Mouse (Mus musculus) testis, postnatal 10 days (tissue): ENCODE data around the gene Ppp1r13b.
A peak's percentile ranks its signal among the peaks of the same experiment; 100 is the strongest.

Source experiments
- DNase-seq: peaks from one replicate; pipeline ENCODE4 v3.0.0; 2021; ENCODE audit warnings: low spot score

Gene Ppp1r13b

DNA sequence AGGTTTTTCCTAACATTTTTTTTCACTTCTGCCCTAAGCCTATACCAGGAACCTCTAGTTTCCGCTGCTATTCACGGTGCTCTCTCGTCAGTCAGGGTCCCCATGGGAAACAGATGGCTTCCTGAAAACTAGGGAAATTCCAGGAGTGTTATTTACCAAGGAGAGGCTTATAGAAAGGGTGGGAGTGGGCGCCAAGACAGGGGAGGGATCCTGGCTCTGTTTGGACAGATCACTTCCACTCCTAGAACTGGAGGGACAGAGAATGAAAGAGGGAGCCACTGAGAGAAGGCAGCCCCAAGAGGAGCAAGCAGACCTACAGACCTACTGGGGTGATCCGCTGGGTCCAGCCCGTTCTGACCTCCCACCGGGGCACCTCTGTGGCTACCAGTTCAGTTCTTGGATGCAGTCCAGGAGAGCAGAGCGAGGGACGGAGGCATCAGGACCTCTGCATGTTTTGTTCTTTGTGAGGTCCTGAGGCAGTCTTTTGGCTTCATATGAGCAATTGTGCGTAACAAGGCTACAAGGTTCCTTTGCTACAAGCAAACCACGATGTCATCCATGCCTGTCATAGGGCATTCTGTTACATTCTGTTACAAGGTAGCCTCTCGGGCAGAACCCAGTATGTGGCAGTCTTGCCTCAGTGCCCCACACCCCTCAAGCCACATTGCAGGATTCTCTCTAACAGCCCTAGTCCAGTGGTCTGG lies 8.8 kb upstream of the Ppp1r13b start:
- DNase-seq, result no peak

DNA sequence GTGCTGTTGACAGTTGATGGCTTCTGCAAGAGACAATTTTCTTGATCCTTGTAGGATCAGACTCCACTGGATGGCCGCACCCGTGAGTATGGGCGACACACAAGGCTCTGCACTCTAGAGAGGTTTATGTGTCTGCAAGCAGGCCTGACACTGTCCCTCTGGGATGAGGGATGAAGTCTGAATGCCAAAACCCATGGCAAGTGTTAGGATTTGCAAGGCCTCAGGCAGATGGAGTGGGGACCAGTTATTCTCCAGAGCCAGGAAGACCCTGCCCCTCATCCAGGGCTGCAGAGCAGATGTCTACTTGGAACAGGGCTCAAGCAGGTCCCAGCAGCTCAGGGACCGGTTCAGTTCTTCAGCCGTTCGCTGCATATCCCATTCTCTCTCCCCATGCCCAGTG lies 7.9 kb upstream of the Ppp1r13b start:
- DNase-seq, result no peak

DNA sequence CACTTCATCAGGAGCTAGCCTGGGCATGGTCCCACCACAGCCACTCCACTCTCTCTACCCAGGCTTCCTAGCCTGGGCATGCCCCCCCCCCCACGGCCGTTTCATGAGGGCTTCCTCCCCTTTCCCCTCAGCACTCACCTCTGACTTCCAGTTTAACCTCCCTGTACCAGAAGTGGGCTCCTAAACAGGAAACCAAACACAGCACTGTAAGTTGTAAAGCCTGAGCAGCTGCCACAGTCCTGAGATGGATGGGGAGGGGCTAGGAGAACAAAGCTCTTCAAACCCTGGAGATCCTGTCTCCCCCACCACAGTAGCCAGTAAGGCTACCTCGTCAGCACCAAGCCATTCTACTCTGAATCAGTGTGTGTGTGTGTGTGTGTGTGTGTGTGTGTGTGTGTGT lies 6.1 kb upstream of the Ppp1r13b start:
- no peak for DNase-seq

DNA sequence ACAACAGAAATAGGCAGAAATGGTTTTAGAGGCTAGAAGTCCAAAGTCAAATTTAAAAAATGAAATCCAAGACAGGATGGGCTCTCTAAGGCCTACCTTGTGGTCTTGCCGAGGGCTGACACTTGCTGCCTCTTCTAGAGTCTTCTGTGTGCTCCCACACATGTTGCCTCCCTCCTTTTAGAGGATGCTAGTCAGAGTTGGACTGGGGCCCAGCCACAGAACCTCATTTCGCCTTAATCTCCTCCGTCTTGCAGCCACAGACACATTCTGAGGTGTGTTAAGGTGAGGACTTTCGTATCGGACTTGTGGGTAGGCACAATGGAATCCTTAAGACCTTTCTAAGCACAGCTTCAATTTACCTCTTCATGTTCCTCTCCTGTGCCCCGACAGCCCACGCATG lies 4.9 kb upstream of the Ppp1r13b start:
- DNase-seq, result no peak

DNA sequence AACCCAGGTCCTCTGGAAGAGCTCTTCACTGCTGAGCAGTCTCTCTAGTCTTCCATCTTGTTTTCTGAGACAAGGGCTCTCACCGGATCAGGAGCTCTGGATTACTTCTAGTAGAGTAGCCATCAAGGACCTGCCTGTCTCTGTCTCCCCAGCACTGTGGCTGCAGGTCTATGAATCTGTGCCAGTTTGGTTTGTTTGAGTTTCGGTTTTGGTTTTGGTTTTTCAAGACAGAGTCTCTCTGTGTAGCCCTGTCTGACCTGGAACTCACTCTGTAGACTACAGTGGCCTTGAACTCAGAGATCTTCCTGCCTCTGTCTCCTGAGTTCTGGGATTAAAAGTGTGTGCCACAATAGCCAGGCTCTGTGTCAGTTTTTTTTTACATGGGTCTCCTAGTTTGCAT lies 3.9 kb upstream of the Ppp1r13b start:
- no peak for DNase-seq

DNA sequence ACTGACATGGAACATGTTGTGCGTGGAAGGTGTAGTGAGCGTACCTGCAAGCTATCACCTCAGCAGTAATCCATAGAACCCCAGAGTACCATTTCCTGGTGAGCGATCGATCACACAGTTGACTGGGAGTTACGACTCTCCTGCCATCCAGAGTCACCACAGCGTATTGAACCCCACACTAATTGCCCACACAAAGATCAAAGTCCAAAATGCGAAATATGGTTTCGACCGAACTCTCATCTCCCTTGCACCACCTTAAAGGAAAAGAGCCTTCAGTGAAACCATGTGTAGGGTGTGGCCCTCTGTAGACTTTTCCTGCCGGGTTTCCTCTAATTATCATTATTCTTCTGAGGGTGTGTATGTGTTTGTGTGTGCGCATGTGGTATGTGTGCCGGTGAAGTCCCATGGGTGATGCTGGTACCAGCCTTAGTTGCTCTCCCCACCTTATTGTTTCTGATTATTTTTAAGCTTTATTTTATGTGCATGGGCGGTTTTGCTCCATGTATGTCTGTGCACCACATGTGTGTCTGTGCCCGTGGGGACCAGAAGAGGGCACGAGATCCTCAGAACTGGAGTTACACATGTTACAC lies 3.4 kb upstream of the Ppp1r13b start:
- DNase-seq, result no peak

DNA sequence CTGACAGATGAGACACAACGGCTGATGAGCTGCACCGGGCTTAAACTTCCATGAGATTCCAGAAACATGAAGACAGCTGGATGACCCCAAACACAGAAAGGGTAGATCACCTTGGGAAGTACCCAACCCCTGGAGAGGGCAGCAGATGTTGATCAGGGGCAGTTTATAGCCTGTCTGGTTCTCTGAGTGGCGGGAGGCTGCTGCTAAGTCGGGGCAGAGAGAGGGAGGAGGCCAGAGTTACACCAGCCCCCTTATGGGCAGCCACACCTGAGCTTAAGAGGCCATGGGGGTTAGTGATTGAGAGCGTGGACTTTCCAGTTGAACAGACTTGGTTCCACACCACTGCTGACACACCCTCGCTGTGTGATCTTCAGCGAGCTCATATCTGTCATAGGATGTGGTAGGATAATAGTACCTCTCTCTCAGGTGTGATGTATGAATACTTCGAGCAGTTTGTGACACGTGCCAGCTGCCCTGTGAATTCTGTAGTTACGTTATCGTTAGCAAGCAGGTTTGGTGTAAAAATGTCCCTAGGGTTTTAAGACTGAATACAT lies 1.2 kb upstream of the Ppp1r13b start:
- DNase-seq, result no peak

DNA sequence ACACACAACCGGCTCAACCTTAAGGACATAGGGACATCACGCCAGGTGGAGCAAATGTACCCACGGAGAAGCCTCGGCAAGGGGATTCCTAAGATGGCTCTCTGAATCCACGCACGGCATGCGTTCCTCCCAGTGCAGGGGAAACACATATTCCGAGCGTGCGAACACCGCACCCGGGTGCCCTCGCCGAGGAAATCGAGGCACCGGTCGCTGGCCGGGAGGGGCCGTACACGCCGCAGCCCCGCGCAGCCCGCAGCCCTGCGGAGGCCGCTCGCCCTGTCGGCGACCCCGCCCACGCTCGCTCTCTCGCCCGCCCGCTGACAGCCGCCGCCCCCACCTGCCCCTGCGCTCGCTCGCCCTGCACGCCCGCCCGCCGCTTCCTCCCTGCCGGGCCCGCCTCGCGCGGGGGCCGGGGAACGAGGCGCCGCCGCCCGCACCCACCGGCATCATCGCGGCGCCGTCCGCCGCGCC lies 454 bp downstream of the Ppp1r13b start:
- peak; percentile 82 for DNase-seq

DNA sequence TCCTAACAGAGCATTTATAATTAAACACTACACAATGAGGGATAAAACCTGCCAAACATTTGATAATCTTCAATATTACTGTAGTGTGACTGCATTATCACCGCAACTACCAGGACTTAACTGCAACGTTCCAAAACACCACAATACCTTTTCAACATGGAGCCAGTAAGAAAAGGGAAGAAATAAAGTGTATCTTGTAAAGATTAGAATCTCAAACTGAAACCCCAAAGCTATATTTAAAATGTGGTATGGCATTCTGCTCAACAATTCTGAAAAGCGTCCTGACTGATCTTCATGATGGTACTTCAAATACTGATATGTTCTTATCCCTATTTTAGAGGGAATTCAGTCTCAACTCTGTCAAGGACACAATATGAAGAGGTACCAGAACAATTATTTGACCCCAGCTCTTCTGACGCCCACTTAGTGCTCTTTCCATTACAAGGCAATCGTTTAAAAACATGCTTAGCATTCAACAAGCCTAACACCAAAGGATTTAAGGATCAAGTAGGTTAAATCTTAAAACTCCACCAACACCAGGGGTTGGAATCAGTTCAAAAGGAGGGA lies 1.5 kb downstream of the Ppp1r13b start:
- DNase-seq, result no peak

DNA sequence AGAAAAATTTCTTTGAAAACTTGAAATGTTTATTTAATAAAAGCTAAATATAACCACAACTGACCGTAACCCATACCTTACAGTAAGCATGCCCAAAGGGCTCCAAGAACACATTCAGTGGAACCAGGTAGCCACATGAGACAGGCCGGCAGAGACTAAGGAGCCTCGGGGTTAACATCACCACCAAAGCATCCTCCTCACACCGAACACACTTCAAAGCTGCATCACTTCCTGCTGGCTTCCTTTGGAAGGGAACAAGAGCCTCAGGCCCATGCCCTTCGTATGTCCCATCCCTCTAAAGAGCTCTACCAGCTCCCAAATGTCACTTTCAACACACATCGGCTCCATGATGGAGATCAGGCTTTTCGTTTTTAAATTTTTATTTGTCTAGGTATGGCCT lies 5.4 kb downstream of the Ppp1r13b start:
- DNase-seq, result no peak

DNA sequence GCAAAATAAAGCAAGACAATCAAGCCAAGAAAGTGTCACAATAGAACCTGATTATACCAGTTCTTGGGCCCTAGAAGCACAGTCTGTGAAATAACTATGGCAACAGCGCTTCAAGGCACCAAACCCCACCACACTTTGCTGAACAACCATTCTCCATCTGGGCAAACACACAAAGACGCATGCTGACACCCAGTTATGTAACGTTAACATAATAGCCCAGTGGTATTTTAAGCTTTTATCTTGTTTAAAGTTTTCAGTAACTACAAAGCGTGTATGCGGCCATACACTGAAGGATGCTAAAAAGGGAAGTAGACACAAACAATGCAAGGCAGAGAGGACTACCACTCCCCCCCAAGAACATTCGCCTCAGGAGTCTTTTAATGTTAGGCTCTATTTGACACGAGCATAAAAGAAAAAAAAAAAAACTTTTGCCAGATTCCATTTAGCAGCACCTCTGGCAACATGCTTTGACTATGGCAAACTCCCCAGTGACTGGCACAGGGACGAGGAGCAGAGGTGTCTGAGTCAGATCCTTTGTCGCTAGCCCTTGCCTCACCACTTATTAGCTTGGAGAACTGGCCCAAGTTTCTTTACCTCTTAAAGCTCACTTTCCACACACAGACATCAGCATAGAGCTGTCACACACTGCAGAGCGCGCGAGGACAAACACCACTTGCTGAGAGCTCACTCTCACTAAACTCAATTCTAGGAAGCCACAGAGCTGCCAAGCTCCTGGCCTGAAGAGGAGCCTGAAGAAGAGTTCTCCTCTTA lies 6.6 kb downstream of the Ppp1r13b start:
- no peak for DNase-seq

DNA sequence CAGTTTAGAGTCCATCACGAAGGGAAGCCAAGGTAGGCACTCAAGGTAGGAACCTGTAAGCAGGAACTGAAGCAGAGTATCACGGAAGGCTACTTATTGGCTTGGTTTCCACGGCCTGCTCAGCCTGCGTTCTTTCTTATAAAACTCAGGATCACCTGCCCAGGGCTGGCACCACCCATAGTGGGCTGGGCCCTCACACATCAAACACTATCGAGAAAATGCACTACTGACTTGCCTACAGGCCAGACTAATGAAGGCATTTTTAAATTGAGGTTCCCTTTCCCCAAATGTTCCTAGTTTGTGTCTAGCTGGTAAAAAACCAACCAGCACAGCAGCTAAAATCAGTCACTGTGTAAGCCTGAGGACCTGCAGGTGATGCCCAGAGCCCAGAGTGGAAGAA lies 8.3 kb downstream of the Ppp1r13b start:
- no peak for DNase-seq

DNA sequence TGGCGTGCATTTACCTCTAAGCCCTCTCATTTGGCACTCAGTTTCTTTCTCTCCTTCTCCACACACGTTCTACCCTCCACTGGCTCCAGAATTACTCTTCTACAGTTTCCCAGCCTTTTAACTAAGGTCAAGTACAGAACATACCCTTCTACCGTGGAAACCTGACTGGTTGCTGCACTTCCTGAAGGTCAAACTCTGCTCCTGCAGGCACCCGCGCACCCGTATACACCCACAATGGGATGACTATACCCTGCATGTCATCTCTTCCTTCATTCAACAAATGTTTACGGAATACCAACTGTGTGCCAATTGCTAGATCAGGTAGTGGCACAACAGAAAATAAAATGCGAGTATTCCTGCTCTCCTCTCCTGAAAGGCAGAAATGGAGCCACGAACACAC lies 9.2 kb downstream of the Ppp1r13b start:
- DNase-seq, result no peak

DNA sequence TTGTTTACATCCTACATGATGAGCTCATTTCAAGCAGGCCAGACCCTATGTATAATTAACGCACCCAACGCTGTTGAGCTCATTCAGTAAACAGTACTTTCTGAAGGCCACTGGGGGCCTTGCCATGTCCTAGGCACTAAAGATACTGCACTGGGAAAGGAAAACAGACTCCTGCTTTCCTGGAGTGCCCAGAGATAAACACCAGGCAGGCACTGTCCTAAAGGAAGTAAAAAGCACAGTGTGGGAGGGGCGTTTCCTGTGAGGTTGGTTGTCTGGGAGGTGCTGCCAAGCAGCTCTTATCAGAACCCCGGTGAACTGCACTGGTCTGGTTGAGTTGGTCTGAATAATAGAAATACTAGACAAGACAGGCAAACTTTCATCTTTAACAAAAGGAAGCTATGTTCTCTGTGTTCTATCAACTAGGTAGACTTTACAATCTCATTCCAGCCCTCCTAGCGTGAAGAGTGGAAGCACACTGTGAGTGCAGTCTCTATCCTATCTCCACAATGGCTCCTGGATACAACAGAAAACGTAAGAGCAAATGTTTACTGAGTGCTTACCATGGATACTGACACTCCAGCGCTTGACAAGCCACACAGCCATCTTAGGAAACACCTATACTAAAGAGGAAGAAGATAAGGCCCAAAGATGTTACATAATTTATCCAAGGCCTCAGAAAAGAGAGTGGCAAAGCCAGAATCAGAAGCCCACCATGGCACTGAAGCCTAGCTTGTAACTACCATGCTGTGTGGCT lies 10.8 kb downstream of the Ppp1r13b start:
- DNase-seq, result no peak

DNA sequence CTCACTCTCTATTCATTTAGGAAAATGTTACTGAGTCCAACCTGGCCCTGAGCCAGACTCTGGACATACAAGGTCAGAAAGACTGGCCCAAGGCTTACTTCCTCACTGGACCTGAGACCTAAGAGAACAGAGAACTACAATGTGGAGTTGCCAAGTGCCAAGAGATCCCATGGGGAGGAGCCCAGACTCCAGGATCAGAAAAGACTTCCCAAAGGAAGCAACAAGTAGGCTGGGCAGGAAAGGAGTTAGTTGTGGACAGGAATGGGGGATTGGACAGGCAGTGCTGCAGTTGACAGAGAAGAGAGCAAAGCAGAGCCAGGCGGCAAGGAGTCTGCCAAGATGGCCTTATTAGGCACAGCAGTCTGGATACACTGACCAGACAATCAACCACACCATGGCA lies 13.8 kb downstream of the Ppp1r13b start:
- peak; percentile 84 for DNase-seq

DNA sequence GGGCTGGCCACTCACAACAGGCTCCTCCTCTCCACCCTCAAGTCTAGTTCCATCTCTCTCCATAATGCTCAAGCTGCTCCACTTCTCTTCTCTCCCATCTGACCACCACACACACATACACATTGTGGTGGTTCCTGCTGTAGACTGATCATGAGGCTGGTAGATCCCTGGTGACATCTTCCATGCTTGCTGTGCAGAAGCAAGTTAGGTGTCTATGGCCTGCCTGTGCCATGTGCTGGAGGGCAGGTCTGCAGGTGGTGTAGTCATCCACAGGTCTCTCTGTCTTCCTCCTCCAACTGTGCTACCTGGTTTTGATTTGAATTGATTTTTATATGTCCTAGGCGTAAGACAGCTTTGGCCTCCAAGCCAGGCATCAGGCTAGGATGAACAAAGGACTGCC lies 14.9 kb downstream of the Ppp1r13b start:
- DNase-seq, result no peak

DNA sequence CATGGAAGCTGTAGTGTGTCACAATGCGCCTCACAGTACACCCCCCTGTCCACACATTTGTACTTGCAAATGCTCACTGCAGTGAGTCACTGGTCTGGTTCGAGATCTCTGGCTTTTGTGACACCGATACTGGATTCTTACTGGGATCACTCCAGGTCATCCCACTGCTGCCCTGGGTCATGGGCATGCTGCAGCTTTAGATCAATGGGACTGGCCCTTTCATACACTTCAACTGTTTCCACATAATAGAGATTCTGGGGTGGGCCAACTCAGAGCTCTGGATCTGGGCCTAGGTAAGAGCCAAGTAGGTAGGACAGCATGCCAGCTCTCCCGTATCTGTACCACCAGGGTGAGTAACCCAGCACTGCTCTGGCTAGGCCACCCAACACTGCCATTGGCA lies 16.1 kb downstream of the Ppp1r13b start:
- no peak for DNase-seq

DNA sequence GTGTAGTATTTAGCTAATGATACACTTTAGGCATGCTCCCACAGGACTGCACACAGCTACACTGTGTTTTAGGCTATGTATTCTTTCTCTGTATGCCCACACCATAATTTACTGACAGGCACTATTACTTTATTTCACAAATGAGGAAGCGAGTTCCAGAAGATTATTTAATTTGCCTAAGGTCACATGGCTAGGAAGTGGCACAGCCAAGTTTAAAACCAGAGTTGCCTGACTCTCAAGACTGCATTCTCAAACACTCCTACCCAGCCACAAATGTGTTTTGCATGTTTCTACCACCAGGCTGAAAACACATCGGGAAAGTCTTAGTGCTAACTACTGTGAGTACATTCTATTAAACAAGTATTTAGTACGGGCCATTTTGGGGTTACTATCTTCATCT lies 18.7 kb downstream of the Ppp1r13b start:
- no peak for DNase-seq

DNA sequence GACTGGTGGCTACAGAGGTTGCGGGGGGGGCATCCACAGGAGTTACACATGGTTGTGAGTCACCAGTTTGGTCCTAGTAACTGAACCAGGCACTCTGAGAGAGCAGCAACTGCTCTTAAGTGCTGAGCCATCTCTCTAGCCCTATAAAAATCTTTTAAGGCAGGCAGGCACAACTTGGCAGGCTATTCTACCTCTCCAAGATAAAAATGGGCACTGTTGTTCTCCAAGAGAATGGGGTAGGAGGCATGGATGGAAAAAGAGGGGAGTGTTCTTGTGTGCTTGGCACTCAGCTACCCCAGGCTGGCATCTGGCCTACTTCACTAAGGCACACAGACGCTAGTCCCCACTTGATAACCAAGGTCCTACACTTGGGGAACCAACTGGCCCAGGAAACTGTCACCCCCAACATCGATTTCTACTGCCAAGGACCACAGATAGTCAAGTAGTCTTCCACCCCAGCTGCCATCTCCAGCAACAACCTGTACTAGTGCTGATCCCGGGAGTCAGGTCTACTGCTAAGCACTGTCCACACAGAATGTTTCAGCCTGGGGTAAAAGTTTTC lies 19.5 kb downstream of the Ppp1r13b start:
- no peak for DNase-seq

DNA sequence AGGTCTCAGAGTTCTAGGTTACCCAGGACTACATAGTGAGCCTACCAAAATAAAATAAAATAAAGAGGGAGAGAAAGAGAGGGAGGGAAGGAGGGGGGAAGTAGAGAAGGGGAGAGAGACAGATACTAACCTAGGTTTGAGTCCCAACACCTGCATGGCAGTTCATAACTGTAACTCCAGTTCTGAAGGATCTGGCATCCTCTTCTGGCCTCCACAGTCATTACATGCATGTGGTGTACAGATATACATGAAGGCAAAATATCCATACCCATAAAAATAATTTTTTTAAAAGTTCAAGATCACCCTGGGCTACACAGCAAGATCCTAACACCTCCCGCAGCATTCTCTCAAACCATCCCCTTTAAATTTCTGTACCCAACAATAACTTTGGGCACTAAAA lies 20.9 kb downstream of the Ppp1r13b start:
- DNase-seq, result no peak

DNA sequence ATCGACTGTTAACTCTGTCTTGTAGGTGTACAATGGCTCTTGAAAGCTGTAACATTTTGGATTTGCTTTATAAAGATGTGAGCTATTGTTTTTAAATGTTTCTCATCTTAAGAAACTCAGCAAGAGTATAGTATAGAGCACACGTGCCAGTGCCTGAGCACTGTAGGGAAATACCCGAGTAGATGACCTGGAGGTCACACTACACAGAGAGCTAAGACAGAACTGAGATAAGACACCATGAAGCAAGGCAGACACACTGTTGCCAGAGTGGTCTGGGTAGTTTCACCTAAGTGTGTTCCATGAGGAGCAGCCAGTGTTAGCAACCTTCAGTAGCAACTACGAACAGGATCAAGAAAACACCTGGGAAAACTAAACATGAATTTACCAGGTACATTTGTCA lies 25.1 kb downstream of the Ppp1r13b start:
- no peak for DNase-seq

DNA sequence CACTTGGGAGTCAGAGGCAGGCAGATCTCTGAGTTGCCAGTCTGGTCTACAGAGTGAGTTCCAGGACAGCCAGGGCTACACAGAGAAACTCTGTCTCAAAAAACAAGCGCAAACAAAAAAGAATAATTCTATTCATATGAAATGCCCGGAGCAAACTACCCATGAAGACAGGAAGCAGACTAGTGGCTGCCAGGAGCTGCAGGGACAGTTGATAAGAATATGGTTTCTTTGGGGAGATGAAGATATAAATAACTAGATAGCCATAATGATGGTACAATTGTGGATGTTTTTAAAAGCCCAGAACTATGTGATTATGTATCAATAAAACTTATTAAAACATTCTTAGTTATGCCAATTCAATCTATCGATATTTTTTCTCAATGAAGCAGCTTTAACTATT lies 25.9 kb downstream of the Ppp1r13b start:
- DNase-seq, result no peak
